In the genomic region with DNA sequence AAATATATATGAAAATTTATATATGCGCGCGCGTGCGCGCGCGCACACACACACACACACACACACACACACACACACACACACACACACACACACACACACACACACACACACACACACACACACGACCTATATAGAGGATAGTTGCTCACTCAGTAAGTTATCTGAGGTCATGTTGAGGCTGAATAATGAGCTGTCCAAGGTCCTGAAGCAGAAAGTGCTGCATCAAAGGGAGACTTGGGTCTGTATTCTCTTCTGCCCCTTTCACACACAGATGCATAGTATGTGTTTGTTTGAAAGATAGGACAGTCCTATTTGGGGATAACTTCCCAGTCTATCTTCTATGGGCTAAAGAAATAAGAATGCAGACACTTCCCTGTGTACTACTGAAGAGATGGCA, we compare ENCODE assay signal across 9 mouse cellular contexts.
DNase-seq lines count a peak whose midpoint lies in the region; ATAC-seq and TF ChIP-seq lines count a peak whose summit lies in the region.
"Had no signal": no experiment of that assay in that cellular context is flagged by ENCODE, and none has a peak within 500 bp of the region (broad histone marks: within the 10 kb centered on the region; RNA-seq: fewer than 3 reads in every experiment).

No protein-coding gene starts in this region.

- TF ChIP-seq EP300 in heart, postnatal 0 days (IDR thresholded peaks at IDR 0.05; ENCODE audit: low read depth) = no peak

- H3K4me3 ChIP-seq in heart, postnatal 0 days (ENCODE audit: low read depth, low read length) = no peak overlapping the region
- no peak overlapping the region for H3K4me3 ChIP-seq in intestine, embryonic 15.5 days (replicated peaks)
- H3K4me3 ChIP-seq: embryonic facial prominence, embryonic 15.5 days had no signal

- TF ChIP-seq CTCF in heart, postnatal 0 days (IDR thresholded peaks at IDR 0.05; ENCODE audit: low read depth) = no peak

- H3K27me3 ChIP-seq in heart, postnatal 0 days (ENCODE audit: control insufficient read depth, insufficient read depth, low read length) = no peaks in the 10 kb centered on the region
- H3K27me3 ChIP-seq in intestine, embryonic 15.5 days (replicated peaks) = no peaks in the 10 kb centered on the region
- H3K27me3 ChIP-seq: embryonic facial prominence, embryonic 15.5 days had no signal

- peak; percentile 51 for DNase-seq in heart, postnatal 0 days (ENCODE audit: low spot score)
- DNase-seq in heart, postnatal 36 days = no peak
- DNase-seq in ovary, postnatal 14 days (ENCODE audit: low spot score) = peak; percentile 29
- no peak for DNase-seq in ovary, adult 18-20 months (ENCODE audit: low spot score)
- peak; percentile 86 for DNase-seq in forelimb bud, embryonic 11.5 days (ENCODE audit: low read depth, low spot score)
- DNase-seq in thymus, postnatal 4 days = peak; percentile 35
- no peak for DNase-seq in B cell, adult 2 months

- no peak overlapping the region for H3K27ac ChIP-seq in heart, postnatal 0 days (ENCODE audit: low read depth)
- H3K27ac ChIP-seq in intestine, embryonic 15.5 days = no peak overlapping the region
- H3K27ac ChIP-seq: embryonic facial prominence, embryonic 15.5 days had no signal

- intact Hi-C loops in heart, postnatal 36 days (cut with DNase I) = no loop called here

- H3K36me3 ChIP-seq in heart, postnatal 0 days (replicated peaks; ENCODE audit: control insufficient read depth, insufficient read depth, low read length) = no peaks in the 10 kb centered on the region
- no peaks in the 10 kb centered on the region for H3K36me3 ChIP-seq in intestine, embryonic 15.5 days
- H3K36me3 ChIP-seq: embryonic facial prominence, embryonic 15.5 days had no signal

- WGBS in heart, postnatal 0 days = 69% methylated on average over 9 of the region's 9 CpGs
- WGBS in intestine, embryonic 15.5 days = 79% methylated on average over 5 of the region's 9 CpGs

- H3K4me2 ChIP-seq in heart, postnatal 0 days (ENCODE audit: low read depth, low read length) = no peak overlapping the region
- no peak overlapping the region for H3K4me2 ChIP-seq in intestine, embryonic 15.5 days (replicated peaks)
- H3K4me2 ChIP-seq: embryonic facial prominence, embryonic 15.5 days had no signal

- no peaks in the 10 kb centered on the region for H3K9me3 ChIP-seq in heart, postnatal 0 days (replicated peaks; ENCODE audit: control insufficient read depth, low read length)
- no peaks in the 10 kb centered on the region for H3K9me3 ChIP-seq in intestine, embryonic 15.5 days
- H3K9me3 ChIP-seq: embryonic facial prominence, embryonic 15.5 days had no signal

- no peak overlapping the region for H3K9ac ChIP-seq in heart, postnatal 0 days (replicated peaks; ENCODE audit: low read depth, low read length)
- no peak overlapping the region for H3K9ac ChIP-seq in intestine, embryonic 15.5 days
- H3K9ac ChIP-seq: embryonic facial prominence, embryonic 15.5 days had no signal

- no peaks in the 10 kb centered on the region for H3K4me1 ChIP-seq in heart, postnatal 0 days (ENCODE audit: control insufficient read depth, insufficient read depth)
- no peaks in the 10 kb centered on the region for H3K4me1 ChIP-seq in intestine, embryonic 15.5 days (replicated peaks)
- H3K4me1 ChIP-seq: embryonic facial prominence, embryonic 15.5 days had no signal

- ATAC-seq in heart, postnatal 0 days (ENCODE audit: insufficient read depth, low read depth) = no peak
- ATAC-seq in intestine, embryonic 15.5 days = no peak

Comparison
In these comparisons a context has a peak if more than half of its experiments do, and no peak if none do; other contexts are left out.
1. DNase-seq: peak in heart, postnatal 0 days (single experiment), ovary, postnatal 14 days (single experiment), forelimb bud, embryonic 11.5 days (single experiment) and thymus, postnatal 4 days (single experiment); none in heart, postnatal 36 days (0 of 2), ovary, adult 18-20 months (single experiment) and B cell, adult 2 months (0 of 2).